Mouse (Mus musculus) intestine, embryonic 16.5 days (tissue): ENCODE measurements around the gene Caprin2. TPM values are rescaled to one million over a fixed set of nuclear protein-coding genes. Genes with fewer than 3 reads are reported as not detected.
A peak's percentile ranks its signal among the peaks of the same experiment; 100 is the strongest.

Experiments used
- ATAC-seq: fragments of 200-750 bp; cut with Nextera tagmentation; 2 replicates; pipeline ENCODE4 v1.8.0; 2017; ENCODE audit warnings: moderate TSS enrichment, moderate library complexity
- H3K27ac ChIP-seq: fragments of 300-500 bp; sonication (generic); 2 replicates; pipeline ENCODE4 v1.5.1; 2014; ENCODE audit warnings: mild to moderate bottlenecking, low read length
- H3K27me3 ChIP-seq: fragments of 300-500 bp; sonication (generic); replicated peaks from 2 replicates; pipeline ENCODE4 v1.6.1; 2014; ENCODE audit warnings: low read length, control low read depth, mixed read lengths; ENCODE audit not compliant: control insufficient read depth, insufficient read depth
- H3K36me3 ChIP-seq: fragments of 300-500 bp; sonication (generic); 2 replicates; pipeline ENCODE4 v1.6.1; 2014; ENCODE audit warnings: low read length, control low read depth; ENCODE audit not compliant: control insufficient read depth, insufficient read depth
- H3K4me1 ChIP-seq: fragments of 300-500 bp; sonication (generic); 2 replicates; pipeline ENCODE4 v1.6.1; 2014; ENCODE audit warnings: low read length, control low read depth, mixed read lengths; ENCODE audit not compliant: control insufficient read depth, insufficient read depth
- H3K4me2 ChIP-seq: fragments of 300-500 bp; sonication (generic); 2 replicates; pipeline ENCODE4 v1.6.1; 2014; ENCODE audit warnings: low read depth, low read length, control low read depth
- H3K4me3 ChIP-seq: fragments of 300-500 bp; sonication (generic); 2 replicates; pipeline ENCODE4 v1.5.1; 2014; ENCODE audit warnings: mild to moderate bottlenecking, low read length
- H3K9ac ChIP-seq: fragments of 300-500 bp; sonication (generic); 2 replicates; pipeline ENCODE4 v1.6.1; 2014; ENCODE audit warnings: low read depth, low read length
- H3K9me3 ChIP-seq: fragments of 300-500 bp; sonication (generic); 2 replicates; pipeline ENCODE4 v1.6.1; 2016; ENCODE audit warnings: low read length, control low read depth; ENCODE audit not compliant: control insufficient read depth
- WGBS: fragments of 180-500 bp; shearing (Covaris S2); extraction: QIAGEN DNeasy Blood & Tissue Kit; methylation state at CpG from one replicate; pipeline ENCODE4 v1.1.7; 2014; 5-methylcytosine and 5-hydroxymethylcytosine counted together
- polyA plus RNA-seq: library from polyadenylated mRNA; unstranded; fragments of >200 nt; fragmentation: Nextera tagmentation; extraction: Ambion mirVana; gene quantifications from 2 replicates; pipeline ENCODE4 v1.2.1, GENCODE M21; 2015

Caprin2 gene
- polyA plus RNA-seq, 1 experiment from 2014 or later = 14.1 TPM

GRCm38 (mm10) chr6:148894888-148895772, 907 bp downstream of the Caprin2 start:
- H3K9ac ChIP-seq = peak overlapping the region; percentile 84
- H3K4me1 ChIP-seq = no peaks in the 10 kb centered on the region
- H3K9me3 ChIP-seq = no peaks in the 10 kb centered on the region
- WGBS = 11% methylated on average over 18 of the region's 18 CpGs
- H3K36me3 ChIP-seq = no peaks in the 10 kb centered on the region
- peak overlapping the region; percentile 75 for H3K4me3 ChIP-seq
- peak overlapping the region; percentile 89 for H3K4me2 ChIP-seq
- ATAC-seq = peak; percentile 30
- H3K27ac ChIP-seq = peak overlapping the region; percentile 65
- no peaks in the 10 kb centered on the region for H3K27me3 ChIP-seq

DNA sequence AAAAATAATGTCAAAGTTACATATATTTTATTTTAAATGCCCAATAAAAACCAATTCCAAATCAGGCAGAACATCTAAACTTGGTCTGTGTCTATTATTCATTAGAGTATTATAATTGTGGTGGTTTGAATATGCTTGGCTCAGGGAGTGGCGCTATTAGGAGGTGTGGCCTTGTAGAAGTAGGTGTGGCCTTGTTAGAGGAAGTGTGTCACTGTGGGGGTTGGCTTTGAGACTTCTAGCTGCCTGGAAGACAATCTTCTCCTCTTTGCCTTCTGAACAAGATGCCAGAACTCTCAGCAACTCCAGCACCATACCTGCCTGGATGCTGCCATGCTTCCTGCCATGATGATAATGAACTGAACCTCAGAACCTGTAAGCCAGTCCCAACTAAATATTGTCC, 22.1 kb downstream of the Caprin2 start:
- Histone ChIP-seq H3K9me3 (no peaks in the 10 kb centered on the region), H3K27me3 (no peaks in the 10 kb centered on the region), H3K4me2 (no peak overlapping the region), H3K27ac (no peak overlapping the region), H3K9ac (no peak overlapping the region), H3K4me3 (no peak overlapping the region), H3K36me3 (no peaks in the 10 kb centered on the region), H3K4me1 (no peaks in the 10 kb centered on the region)
- ATAC-seq = no peak
- 94% methylated on average over 1 of the region's 1 CpGs for WGBS

DNA sequence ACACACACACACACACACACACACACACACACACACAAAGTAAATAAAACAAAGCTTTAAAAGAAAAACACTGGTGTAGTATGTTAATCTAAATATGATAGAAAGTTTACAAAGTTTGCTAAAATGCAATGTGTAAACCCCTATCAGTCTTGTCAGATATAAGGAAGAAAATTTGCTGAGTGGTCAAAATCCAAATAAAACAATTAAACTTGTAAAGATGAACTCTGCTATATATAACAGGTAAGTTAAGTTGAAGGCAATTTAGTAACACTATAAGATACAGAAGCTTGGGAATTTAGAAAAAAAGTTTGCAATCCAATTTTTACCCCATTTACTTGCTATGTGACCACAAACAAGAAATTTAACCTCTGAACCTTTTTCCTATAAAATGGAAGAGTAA, 50.4 kb downstream of the Caprin2 start:
- H3K4me3 ChIP-seq = no peak overlapping the region
- no peaks in the 10 kb centered on the region for H3K9me3 ChIP-seq
- H3K4me1 ChIP-seq = no peaks in the 10 kb centered on the region
- no peak overlapping the region for H3K27ac ChIP-seq
- H3K9ac ChIP-seq = no peak overlapping the region
- no peaks in the 10 kb centered on the region for H3K36me3 ChIP-seq
- ATAC-seq = no peak
- no peaks in the 10 kb centered on the region for H3K27me3 ChIP-seq
- H3K4me2 ChIP-seq = no peak overlapping the region

- Histone ChIP-seq H3K27me3 (no peaks in the 10 kb centered on the region), H3K4me1 (no peaks in the 10 kb centered on the region), H3K27ac (no peak overlapping the region), H3K9ac (no peak overlapping the region), H3K4me2 (no peak overlapping the region), H3K36me3 (no peaks in the 10 kb centered on the region), H3K9me3 (no peaks in the 10 kb centered on the region), H3K4me3 (no peak overlapping the region)
- ATAC-seq = no peak
- 98% methylated on average over 1 of the region's 1 CpGs for WGBS
Measured at GRCm38 (mm10) chr6:148841760-148842159, 54.3 kb downstream of the Caprin2 start.

DNA sequence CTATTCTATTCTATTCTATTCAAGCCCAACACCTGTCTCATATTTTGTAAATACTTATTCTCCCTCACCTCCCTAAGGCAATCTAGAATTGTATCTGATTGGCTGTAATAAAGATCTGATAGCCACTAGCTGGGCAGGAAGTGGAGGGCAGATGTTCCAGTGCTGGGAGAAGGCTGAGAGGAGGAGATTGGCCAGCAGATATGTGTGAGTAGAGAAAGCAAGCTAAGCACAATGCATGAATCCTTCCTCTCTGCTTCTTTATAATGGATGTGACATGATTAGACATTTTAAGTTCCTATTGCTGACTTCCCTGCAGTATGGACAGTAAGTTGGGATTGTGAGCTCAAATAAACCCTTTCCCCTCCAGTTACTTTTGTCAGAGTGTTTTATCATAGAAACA, 57.6 kb downstream of the Caprin2 start:
- Histone ChIP-seq H3K9me3 (no peaks in the 10 kb centered on the region), H3K27ac (no peak overlapping the region), H3K4me1 (no peaks in the 10 kb centered on the region), H3K4me3 (no peak overlapping the region), H3K4me2 (no peak overlapping the region), H3K27me3 (no peaks in the 10 kb centered on the region), H3K36me3 (no peaks in the 10 kb centered on the region), H3K9ac (no peak overlapping the region)
- no peak for ATAC-seq

GRCm38 (mm10) chr6:148831728-148832121, 64.3 kb downstream of the Caprin2 start:
- H3K36me3 ChIP-seq = no peaks in the 10 kb centered on the region
- peak overlapping the region; percentile 84 for H3K4me3 ChIP-seq
- ATAC-seq = no peak
- H3K4me1 ChIP-seq = peaks cover 7% of the 10 kb centered on the region; the same call in 1 of the 2 replicates
- WGBS = 21% methylated on average over 3 of the region's 3 CpGs
- H3K27ac ChIP-seq = peak overlapping the region; percentile 41; the same call in 1 of the 2 replicates
- peak overlapping the region; percentile 68 for H3K4me2 ChIP-seq
- no peaks in the 10 kb centered on the region for H3K9me3 ChIP-seq
- no peak overlapping the region for H3K9ac ChIP-seq
- no peaks in the 10 kb centered on the region for H3K27me3 ChIP-seq

- under 1% methylated on average over 47 of the region's 47 CpGs for WGBS
- Histone ChIP-seq H3K27ac (peak within 1 kb of the TSS; percentile 74), H3K9me3 (no peaks in the 10 kb centered on the region), H3K4me3 (peak within 1 kb of the TSS; percentile 84), H3K4me2 (peak within 1 kb of the TSS; percentile 68), H3K9ac (peak within 1 kb of the TSS; percentile 84), H3K4me1 (peaks cover 7% of the 10 kb centered on the region; the same call in 1 of the 2 replicates), H3K36me3 (no peaks in the 10 kb centered on the region), H3K27me3 (no peaks in the 10 kb centered on the region)
- peak; percentile 97 for ATAC-seq
Measured at GRCm38 (mm10) chr6:148830748-148831727, 65.0 kb downstream of the Caprin2 start, which contains the start of gene Ipo8. Gene Ipo8, minus strand, starts transcription at chr6:148831467.

DNA sequence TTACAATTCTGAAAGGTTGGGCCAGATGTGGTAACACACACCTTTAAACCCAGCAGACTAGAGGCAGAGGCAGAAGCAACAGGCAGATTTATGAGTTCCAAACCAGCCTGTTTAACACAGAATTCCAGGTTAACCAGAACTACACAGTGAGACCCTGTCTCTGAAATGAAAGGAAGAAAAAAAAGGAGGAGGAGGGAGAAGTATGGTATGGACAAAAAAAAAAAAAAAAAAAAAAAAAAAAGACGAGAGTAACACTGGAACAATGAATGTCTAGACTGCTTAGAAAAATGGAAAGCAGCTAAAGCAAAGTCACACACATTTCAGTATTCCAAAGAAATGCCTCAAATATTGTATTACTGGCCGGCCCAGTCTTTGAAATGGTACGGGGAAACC, 65.7 kb downstream of the Caprin2 start:
- WGBS = 1% methylated on average over 3 of the region's 3 CpGs
- Histone ChIP-seq H3K36me3 (no peaks in the 10 kb centered on the region), H3K27ac (0 out of 2 replicates have a peak overlapping the region, but pooled peaks have one; percentile 74)

GRCm38 (mm10) chr6:148826119-148826518, 69.9 kb downstream of the Caprin2 start:
- H3K27ac ChIP-seq = no peak overlapping the region
- H3K4me1 ChIP-seq = peaks cover 7% of the 10 kb centered on the region; the same call in 1 of the 2 replicates
- no peaks in the 10 kb centered on the region for H3K27me3 ChIP-seq
- 89% methylated on average over 4 of the region's 4 CpGs for WGBS
- 0 out of 2 replicates have a peak, but pooled peaks have one; percentile 14 for ATAC-seq
- H3K9me3 ChIP-seq = no peaks in the 10 kb centered on the region
- H3K4me3 ChIP-seq = no peak overlapping the region
- H3K36me3 ChIP-seq = 0 out of 2 replicates have a peak, but pooled peaks cover 4% of the 10 kb centered on the region
- H3K9ac ChIP-seq = no peak overlapping the region
- no peak overlapping the region for H3K4me2 ChIP-seq

More for the DNA sequence above, 65.7 kb downstream of the Caprin2 start:
- no peak for ATAC-seq
- no peaks in the 10 kb centered on the region for H3K27me3 ChIP-seq
- peak overlapping the region; percentile 84 for H3K4me3 ChIP-seq
- H3K4me2 ChIP-seq = peak overlapping the region; percentile 68
- no peaks in the 10 kb centered on the region for H3K9me3 ChIP-seq
- peak overlapping the region; percentile 84 for H3K9ac ChIP-seq
- peaks cover 7% of the 10 kb centered on the region; the same call in 1 of the 2 replicates for H3K4me1 ChIP-seq
